Mouse (Mus musculus): ENCODE results near the gene Col6a5. TPM values are rescaled to one million over a fixed set of nuclear protein-coding genes. Genes with fewer than 3 reads are reported as not detected.
A peak's percentile ranks its signal among the peaks of the same experiment; 100 is the strongest.

Col6a5 gene
- total and polyA plus RNA-seq, 3 experiments: under 0.01 TPM; not detected in 2

DNA sequence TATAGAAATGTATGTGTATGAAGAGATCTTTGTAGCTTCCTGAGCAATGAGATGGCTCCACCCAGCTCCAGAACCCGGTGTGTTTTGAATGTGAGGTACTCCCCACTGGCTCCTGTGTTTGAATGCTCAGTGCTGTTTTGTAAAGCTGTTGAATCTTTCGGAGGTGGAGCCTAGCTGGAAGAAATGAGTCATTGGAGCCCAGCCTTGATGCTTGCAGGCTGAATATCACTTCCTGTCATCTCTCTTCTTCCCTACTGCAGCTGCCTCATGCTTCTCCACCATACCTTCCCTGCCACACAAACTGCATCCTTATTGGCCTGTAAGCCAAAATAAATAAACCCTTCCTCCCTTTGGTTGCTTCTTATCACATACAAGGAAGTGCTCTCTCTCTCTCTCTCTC lies 72.9 kb downstream of the Col6a5 start (continued):
- TF ChIP-seq CHD1 (IDR thresholded peaks at IDR 0.05; ENCODE audit: low read depth, low read length): 0 out of 2 replicates have a peak, but pooled peaks have one; percentile 31
- no peak for TF ChIP-seq ZMIZ1 (IDR thresholded peaks at IDR 0.05; ENCODE audit: low read depth, low read length)
- TF ChIP-seq MAZ (IDR thresholded peaks at IDR 0.05; ENCODE audit: low read depth, low read length): 0 out of 2 replicates have a peak, but pooled peaks have one; percentile 57
- TF ChIP-seq PAX5 (IDR thresholded peaks at IDR 0.05; ENCODE audit: low read length): no peak
- peak; percentile 79 for TF ChIP-seq EP300 (IDR thresholded peaks at IDR 0.05; ENCODE audit: low read length)
- peak; percentile 96 for TF ChIP-seq JUND (conservative IDR thresholded peaks at IDR 0.05; ENCODE audit: low read depth, low read length)
- no peak for TF ChIP-seq NRF1 (IDR thresholded peaks at IDR 0.05; ENCODE audit: low read depth, low read length)
- TF ChIP-seq TCF12 (IDR thresholded peaks at IDR 0.05; ENCODE audit: low read depth, low read length): 0 out of 2 replicates have a peak, but pooled peaks have one; percentile 27
- TF ChIP-seq SIN3A (IDR thresholded peaks at IDR 0.05; ENCODE audit: low read length): peak; percentile 56; the same call in 1 of the 2 replicates
- no peak for TF ChIP-seq GABPA (IDR thresholded peaks at IDR 0.05; ENCODE audit: insufficient replicate concordance, low read depth, low read length)
- no peak for TF ChIP-seq UBTF (IDR thresholded peaks at IDR 0.05; ENCODE audit: low read depth, low read length)

DNA sequence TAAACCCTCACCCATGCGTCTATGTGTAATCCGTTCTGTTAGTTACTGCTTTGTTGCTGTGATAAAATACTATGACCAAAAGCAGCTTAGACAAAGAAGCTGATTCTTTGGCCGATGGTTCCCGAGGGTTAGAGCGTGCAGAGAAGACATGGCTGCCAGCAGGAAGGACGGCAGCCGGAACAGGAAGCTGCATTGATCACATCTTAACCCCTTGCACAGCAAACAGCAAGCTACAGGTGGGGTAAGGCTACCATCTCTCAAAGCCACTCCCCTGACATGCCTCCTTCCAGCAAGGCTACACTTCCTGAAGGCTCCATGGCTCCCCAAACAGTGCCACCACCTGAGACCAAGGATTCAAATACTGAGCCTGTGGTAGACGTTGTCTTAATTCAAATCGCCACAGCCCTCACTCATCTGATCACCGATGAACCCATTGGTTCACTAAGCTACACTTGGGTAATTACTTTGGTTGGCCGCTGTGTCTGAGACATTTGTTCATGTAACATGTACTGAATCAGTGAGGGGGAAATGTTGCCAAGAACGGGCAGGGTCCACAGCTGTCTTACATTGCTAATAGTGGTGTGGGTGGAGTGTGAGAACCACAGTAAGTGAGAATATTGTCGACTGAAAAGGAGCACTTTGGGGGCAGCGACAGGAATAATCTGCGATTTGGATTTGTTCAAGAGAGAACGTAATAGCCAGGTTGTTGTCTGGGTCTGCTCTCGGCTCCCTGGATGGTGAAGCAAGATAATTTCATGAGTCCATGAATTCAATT lies 75.6 kb downstream of the Col6a5 start:
- Histone ChIP-seq H3K4me2 (ENCODE audit: insufficient read depth, low read depth, poor library complexity, severe bottlenecking) (no peak overlapping the region), H3K79me2 (replicated peaks; ENCODE audit: control insufficient read depth, extremely low read depth, insufficient read depth, poor library complexity, severe bottlenecking) (no peaks in the 10 kb centered on the region), H3K4me3 (replicated peaks in 1 of 3; ENCODE audit: low read depth in 2 of 3, low read length in 2 of 3, poor library complexity in 1 of 3) (no peak overlapping the region), H3K27me3 (replicated peaks) (peaks cover 16% of the 10 kb centered on the region), H3K27ac (ENCODE audit: insufficient read depth, low read depth) (no peak overlapping the region), H3K9me3 (replicated peaks; ENCODE audit: low read length) (no peaks in the 10 kb centered on the region), H3K9ac (ENCODE audit: insufficient read depth, low read depth) (no peak overlapping the region), H3K4me1 (ENCODE audit: control insufficient read depth in 1 of 2, insufficient read depth in 2 of 2) (peaks cover 8 to 19% of the 10 kb centered on the region in 2 experiments), H3K36me3 (replicated peaks in 1 of 2; ENCODE audit: control insufficient read depth in 1 of 2, insufficient read depth in 1 of 2, low read length in 1 of 2) (no peaks in the 10 kb centered on the region)
- no peak for TF ChIP-seq ELF1 (IDR thresholded peaks at IDR 0.05; ENCODE audit: low read depth, low read length)
- TF ChIP-seq UBTF (IDR thresholded peaks at IDR 0.05; ENCODE audit: low read depth, low read length): no peak
- TF ChIP-seq HCFC1 (IDR thresholded peaks at IDR 0.05; ENCODE audit: low read depth, low read length): no peak
- no peak for TF ChIP-seq ZMIZ1 (IDR thresholded peaks at IDR 0.05; ENCODE audit: low read depth, low read length)
- TF ChIP-seq JUND (conservative IDR thresholded peaks at IDR 0.05; ENCODE audit: low read depth, low read length): no peak
- no peak for TF ChIP-seq GABPA (IDR thresholded peaks at IDR 0.05; ENCODE audit: insufficient replicate concordance, low read depth, low read length)
- no peak for TF ChIP-seq MAZ (IDR thresholded peaks at IDR 0.05; ENCODE audit: low read depth, low read length)
- no peak for TF ChIP-seq MXI1 (IDR thresholded peaks at IDR 0.05; ENCODE audit: low read depth, low read length)
- no peak for TF ChIP-seq BHLHE40 (IDR thresholded peaks at IDR 0.05; ENCODE audit: low read depth, low read length)
- TF ChIP-seq SMC3 (IDR thresholded peaks at IDR 0.05; ENCODE audit: low read depth, low read length): no peak
- no peak for TF ChIP-seq POLR2AphosphoS2 (IDR thresholded peaks at IDR 0.05; ENCODE audit: low read depth, low read length)
- TF ChIP-seq PAX5 (IDR thresholded peaks at IDR 0.05; ENCODE audit: low read length): no peak
- TF ChIP-seq USF1 (IDR thresholded peaks at IDR 0.05; ENCODE audit: low read depth, low read length): no peak
- no peak for TF ChIP-seq JUN (IDR thresholded peaks at IDR 0.05; ENCODE audit: insufficient read depth, low read depth, low read length)
- TF ChIP-seq RAD21 (IDR thresholded peaks at IDR 0.05; ENCODE audit: low read depth, low read length): no peak
- no peak for DNase-seq (ENCODE audit: extremely low read depth)
- in situ Hi-C loops (cut with MboI; ENCODE audit: low pct_ligation_motif_present, low pct_unique_long_range_greater_than_20kb, low sequenced_read_pairs): no loop called here
- dilution Hi-C loops (cut with MboI; ENCODE audit: extremely low pct_ligation_motif_present, extremely low pct_unique_long_range_greater_than_20kb, low sequenced_read_pairs): no loop called here

Data from CH12.LX (cell line).